Mouse (Mus musculus) thymus, adult 2 months (tissue): Measurements from ENCODE around the gene Tbc1d30. TPM values are rescaled to one million over a fixed set of nuclear protein-coding genes. Genes with fewer than 3 reads are reported as not detected.
A peak's percentile ranks its signal among the peaks of the same experiment; 100 is the strongest.

Experiments used
- DNase-seq: peaks from one replicate; pipeline ENCODE4 v3.0.0; 2021
- H3K27ac ChIP-seq: fragments of 200-500 bp; 2 replicates; pipeline ENCODE4 v1.5.1; 2012; ENCODE audit warnings: low read length, control low read depth; ENCODE audit not compliant: control insufficient read depth, insufficient read depth
- H3K27me3 ChIP-seq: fragments of 200-500 bp; 2 replicates; pipeline ENCODE4 v1.6.1; 2012; ENCODE audit warnings: mild to moderate bottlenecking, low read length, moderate library complexity, mixed read lengths; ENCODE audit not compliant: control insufficient read depth, insufficient read depth
- H3K36me3 ChIP-seq: fragments of 200-500 bp; 2 replicates; pipeline ENCODE4 v1.6.1; 2012; ENCODE audit warnings: mild to moderate bottlenecking, low read length, moderate library complexity; ENCODE audit not compliant: control insufficient read depth, insufficient read depth
- H3K4me1 ChIP-seq: fragments of 200-500 bp; replicated peaks from 2 replicates; pipeline ENCODE4 v1.6.1; 2012; ENCODE audit warnings: low read length; ENCODE audit not compliant: control insufficient read depth, insufficient read depth
- H3K4me3 ChIP-seq: fragments of 200-500 bp; 2 replicates; pipeline ENCODE4 v1.5.1; 2012; ENCODE audit warnings: mild to moderate bottlenecking, low read length, control low read depth, moderate library complexity; ENCODE audit not compliant: control insufficient read depth, insufficient read depth
- CTCF ChIP-seq: fragments of 200-500 bp; IDR thresholded peaks from 2 replicates; pipeline ENCODE4 v1.5.1; 2012; ENCODE audit warnings: mild to moderate bottlenecking, control low read depth, low read length, moderate library complexity, borderline replicate concordance; ENCODE audit not compliant: control insufficient read depth, poor library complexity, insufficient read depth; ENCODE audit errors: extremely low read depth
- POLR2A ChIP-seq: fragments of 200-500 bp; IDR thresholded peaks from 2 replicates; pipeline ENCODE4 v1.6.1; 2012; ENCODE audit warnings: mild to moderate bottlenecking, low read length, control low read depth, moderate library complexity; ENCODE audit not compliant: control insufficient read depth, poor library complexity, insufficient read depth; ENCODE audit errors: extremely low read depth
- WGBS: fragments of 180-500 bp; shearing (Covaris S2); methylation state at CpG from one replicate; pipeline ENCODE4 v1.1.7; 2018; 5-methylcytosine and 5-hydroxymethylcytosine counted together
- polyA plus RNA-seq: library from polyadenylated mRNA; depleted of rRNA; stranded (reverse); fragments of >200 nt; gene quantifications from 2 replicates; pipeline ENCODE4 v1.2.3, GENCODE M21; 2012

Gene Tbc1d30
- polyA plus RNA-seq, 1 experiment: 0.51 TPM

DNA sequence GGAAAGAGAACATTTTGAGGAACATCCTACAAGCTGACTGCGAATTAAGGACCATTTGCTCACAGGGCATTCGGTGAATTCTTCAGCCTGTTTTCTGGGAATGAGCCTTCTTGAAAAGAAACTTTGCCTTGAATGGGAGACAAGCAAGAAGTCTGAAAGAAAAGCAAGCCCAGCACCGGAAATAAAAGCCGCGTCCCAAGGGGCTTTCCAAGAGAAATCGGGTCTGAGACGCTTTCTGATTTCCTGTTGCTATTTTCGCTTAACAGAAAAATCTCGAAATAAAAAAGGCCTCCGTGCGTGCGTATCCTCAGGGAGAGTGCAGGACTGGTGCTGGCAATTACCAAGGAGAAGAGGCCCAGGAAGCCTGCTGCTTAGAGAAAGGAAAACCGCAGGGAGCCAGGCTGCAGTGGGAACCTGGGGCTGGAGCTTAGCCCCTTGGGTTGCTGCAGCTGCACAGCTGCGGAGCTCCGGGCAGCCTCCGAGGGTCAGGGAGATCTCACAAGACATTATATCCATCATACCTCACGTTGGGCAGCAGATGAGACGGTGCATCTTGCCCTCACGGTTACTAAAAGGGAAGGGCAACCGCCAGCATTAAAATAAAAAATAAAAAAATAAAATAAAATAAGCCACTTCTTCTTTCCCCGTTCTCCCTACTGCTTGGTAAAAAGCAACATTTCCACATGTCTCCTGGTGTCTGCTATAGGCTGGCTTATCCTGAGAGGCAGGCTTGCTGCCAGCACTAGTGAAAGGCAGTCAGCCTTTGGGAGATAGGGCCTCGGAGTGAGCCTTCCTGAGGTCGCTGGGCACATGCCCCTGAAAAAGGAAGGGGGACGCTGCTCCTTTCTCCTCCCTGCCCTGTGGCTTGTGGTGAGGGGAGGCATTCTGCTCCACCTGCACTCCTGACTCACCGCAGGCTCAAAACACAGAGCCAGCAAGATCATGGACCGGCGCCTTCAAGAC is 35.5 kb downstream of the Tbc1d30 start:
- DNase-seq: no peak
- TF ChIP-seq CTCF: no peak
- TF ChIP-seq POLR2A: no peak
- Histone ChIP-seq H3K27ac (no peak overlapping the region), H3K4me1 (peaks cover 7% of the 10 kb centered on the region), H3K4me3 (no peak overlapping the region), H3K27me3 (peaks cover 6% of the 10 kb centered on the region; the same call in 1 of the 2 replicates), H3K36me3 (no peaks in the 10 kb centered on the region)
- WGBS: 15% methylated on average over 27 of the region's 27 CpGs

DNA sequence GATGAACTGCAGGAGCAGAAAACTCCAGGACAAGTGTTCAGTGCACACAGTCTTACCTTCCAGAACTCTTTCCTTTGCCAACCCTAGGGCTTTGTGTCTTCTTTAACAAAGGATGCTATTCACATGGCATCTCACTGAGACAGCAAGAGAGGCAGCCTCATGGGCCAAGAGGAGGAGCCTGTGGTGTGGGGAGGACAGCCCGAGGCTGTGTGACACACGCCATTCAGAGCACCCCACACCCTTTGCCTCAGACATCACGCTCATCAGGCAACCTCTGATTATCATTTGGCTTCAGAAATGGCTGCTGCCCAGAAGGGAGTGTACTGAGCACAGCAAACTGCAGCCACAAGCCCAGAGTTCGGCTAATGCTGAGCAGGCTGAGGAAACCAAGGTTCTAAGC is 36.9 kb downstream of the Tbc1d30 start:
- TF ChIP-seq POLR2A: no peak
- no peak for TF ChIP-seq CTCF
- Histone ChIP-seq H3K4me1 (peaks cover 16% of the 10 kb centered on the region), H3K27me3 (peaks cover 16% of the 10 kb centered on the region; the same call in 1 of the 2 replicates), H3K36me3 (no peaks in the 10 kb centered on the region), H3K4me3 (no peak overlapping the region), H3K27ac (no peak overlapping the region)
- 72% methylated on average over 4 of the region's 4 CpGs for WGBS
- DNase-seq: no peak

DNA sequence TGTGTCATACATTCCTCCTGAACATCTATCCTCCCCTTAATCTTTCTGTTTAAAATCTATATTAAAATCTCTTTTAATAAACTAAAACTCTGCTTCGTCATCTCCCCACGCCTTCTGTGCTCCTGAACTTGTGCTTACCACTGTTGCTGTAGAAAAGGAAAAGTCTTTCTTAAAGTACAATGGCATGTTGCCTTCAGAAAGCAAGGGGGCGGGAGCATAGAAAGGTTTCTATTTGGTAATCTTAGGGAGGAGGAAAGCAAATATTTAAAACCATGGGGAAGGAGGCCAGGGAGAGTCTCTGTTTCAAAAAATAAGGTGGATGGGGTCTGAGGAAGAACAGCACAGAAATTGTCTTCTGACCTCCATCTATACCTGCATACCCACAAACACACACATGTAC is 38.0 kb downstream of the Tbc1d30 start:
- no peak for DNase-seq
- Histone ChIP-seq H3K36me3 (no peaks in the 10 kb centered on the region), H3K4me3 (no peak overlapping the region), H3K4me1 (peaks cover 16% of the 10 kb centered on the region), H3K27ac (no peak overlapping the region), H3K27me3 (peaks cover 18% of the 10 kb centered on the region; the same call in 1 of the 2 replicates)
- WGBS: 96% methylated on average over 3 of the region's 3 CpGs
- TF ChIP-seq CTCF (no peak), POLR2A (no peak)

DNA sequence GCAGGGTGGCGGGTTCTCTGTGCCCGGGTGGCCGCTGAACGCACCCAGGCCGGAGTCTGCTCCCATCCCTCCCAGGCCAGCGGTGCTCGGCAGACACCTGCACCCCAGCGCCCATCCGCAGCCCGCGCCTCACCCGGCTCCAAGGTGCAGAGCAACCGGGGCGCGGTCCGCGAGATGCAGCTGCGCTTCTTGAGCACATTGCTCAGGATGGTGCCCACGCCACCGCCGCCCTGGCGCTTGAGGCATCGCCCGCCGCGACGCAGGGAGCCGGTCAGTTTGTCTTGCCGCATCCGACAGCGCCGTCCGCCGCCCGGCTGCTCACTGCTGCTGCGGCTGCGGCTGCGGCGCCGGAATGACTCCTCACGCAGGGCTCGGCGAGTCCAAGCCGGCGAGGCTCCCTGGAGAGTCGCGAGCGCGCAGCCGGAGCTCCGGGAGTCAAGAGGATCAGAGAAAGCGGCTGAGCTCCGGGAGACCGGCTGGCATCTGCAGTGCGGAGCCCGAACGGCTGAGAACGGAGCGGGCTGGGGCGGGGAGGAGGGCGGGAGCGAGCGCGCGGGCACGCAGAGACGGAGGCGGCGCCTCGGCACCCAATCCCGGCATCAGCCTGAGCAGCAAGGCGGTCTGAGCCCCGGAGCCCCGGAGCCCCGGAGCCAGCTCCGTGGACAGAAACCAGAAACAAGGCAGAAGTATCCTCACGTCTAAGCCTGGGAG is 40.4 kb downstream of the Tbc1d30 start:
- 2% methylated on average over 77 of the region's 77 CpGs for WGBS

DNA sequence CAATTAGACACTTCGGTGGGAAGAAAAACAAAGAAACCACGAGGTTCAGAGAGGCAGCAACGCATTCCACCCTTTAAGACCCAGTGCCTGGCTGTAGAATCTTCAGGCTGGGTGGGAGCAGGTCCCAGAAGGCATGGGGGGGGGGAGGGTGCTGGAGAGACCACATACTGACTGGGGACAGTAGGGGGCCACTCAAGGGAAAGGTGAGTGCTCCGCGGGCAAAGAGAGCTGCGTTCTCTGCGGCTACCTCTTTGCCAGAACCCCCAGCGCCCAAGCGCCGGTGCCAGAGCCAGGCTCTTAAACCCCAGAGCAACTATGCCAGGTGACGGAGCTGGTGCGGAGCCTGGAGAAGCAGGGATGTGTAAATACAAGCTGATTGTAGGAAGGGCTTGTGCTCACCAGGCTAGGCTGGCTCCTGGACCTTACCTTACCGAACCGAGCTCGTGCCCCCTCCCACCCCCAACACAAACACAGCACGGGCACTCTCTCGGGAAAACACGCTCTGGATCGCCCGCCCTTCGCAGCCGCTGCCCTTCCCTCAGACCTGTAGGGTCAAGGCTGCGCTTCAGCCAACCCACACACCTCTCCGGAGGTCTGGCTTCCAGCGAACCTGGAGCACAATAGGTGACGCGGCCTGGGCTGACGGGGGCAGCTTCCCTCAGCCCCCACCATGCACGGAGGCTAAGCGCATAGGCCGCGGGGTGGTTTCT is 41.1 kb downstream of the Tbc1d30 start:
- WGBS: 5% methylated on average over 32 of the region's 32 CpGs
- Histone ChIP-seq H3K27me3 (peaks cover 18% of the 10 kb centered on the region; the same call in 1 of the 2 replicates), H3K36me3 (no peaks in the 10 kb centered on the region)

More for the DNA sequence above, 40.4 kb downstream of the Tbc1d30 start:
- DNase-seq: peak; percentile 50
- Histone ChIP-seq H3K4me3 (peak overlapping the region; percentile 50), H3K4me1 (peaks cover 16% of the 10 kb centered on the region), H3K27ac (no peak overlapping the region), H3K36me3 (no peaks in the 10 kb centered on the region), H3K27me3 (peaks cover 18% of the 10 kb centered on the region; the same call in 1 of the 2 replicates)
- TF ChIP-seq POLR2A: no peak
- TF ChIP-seq CTCF: 0 out of 2 replicates have a peak, but pooled peaks have one; percentile 31

DNA sequence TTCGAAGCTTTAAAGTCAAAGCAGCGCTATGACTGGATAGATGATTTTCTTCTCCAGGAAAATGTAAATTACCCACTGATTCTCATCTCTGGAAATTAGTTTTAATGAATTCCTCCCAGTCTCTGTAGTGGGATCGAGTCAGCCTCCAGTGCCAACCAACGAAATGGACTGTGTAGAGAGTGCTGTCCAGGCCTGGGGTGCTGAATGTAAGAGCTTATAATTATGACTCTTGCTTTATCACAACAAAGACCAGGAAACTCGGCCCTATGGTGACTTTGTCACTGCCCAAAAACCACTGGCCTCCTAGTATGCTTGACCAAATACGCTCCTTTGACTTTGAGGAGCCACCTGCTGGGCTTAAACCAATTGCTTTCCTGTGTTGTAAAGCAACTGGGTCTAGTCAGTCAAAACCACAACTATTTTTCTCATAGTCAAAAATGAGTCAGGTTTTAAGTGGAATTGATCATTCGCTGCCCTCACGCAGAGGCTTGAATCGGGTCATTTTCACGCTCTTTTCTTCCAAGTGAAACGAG is 41.9 kb downstream of the Tbc1d30 start:
- Histone ChIP-seq H3K36me3 (no peaks in the 10 kb centered on the region), H3K4me3 (no peak overlapping the region), H3K27me3 (peaks cover 18% of the 10 kb centered on the region; the same call in 1 of the 2 replicates), H3K27ac (no peak overlapping the region), H3K4me1 (peaks cover 11% of the 10 kb centered on the region; the same call in 1 of the 2 replicates)
- WGBS: 29% methylated on average over 11 of the region's 11 CpGs
- DNase-seq: no peak
- TF ChIP-seq POLR2A (no peak), CTCF (no peak)

More for the DNA sequence above, 41.1 kb downstream of the Tbc1d30 start:
- Histone ChIP-seq H3K4me3 (peak overlapping the region; percentile 50), H3K4me1 (peaks cover 11% of the 10 kb centered on the region; the same call in 1 of the 2 replicates), H3K27ac (no peak overlapping the region)
- TF ChIP-seq POLR2A: no peak
- no peak for TF ChIP-seq CTCF
- DNase-seq: no peak
